Mouse (Mus musculus) ES-Bruce4 (cell line): Measurements from ENCODE around the gene 4930404N11Rik.

Source experiments
- EP300 ChIP-seq: IDR thresholded peaks from 2 replicates; pipeline ENCODE4 v1.6.1; 2011; ENCODE audit warnings: low read depth, low read length; ENCODE audit not compliant: insufficient read depth
- POLR2A ChIP-seq: IDR thresholded peaks from one replicate; pipeline ENCODE4 v1.8.1; 2011; ENCODE audit warnings: low read length; ENCODE audit not compliant: insufficient read depth

- TF ChIP-seq EP300, result no peak
- no peak for TF ChIP-seq POLR2A
Measured at GRCm38 (mm10) chr10:81319741-81320549, 45.7 kb downstream of the 4930404N11Rik start.
